Mouse (Mus musculus): ENCODE measurements around the gene Krba1. TPM values are rescaled to one million over a fixed set of nuclear protein-coding genes. Genes with fewer than 3 reads are reported as not detected.

Krba1 gene
- polyA plus RNA-seq, 1 experiment from 2014 or later: 27.8 TPM

DNA sequence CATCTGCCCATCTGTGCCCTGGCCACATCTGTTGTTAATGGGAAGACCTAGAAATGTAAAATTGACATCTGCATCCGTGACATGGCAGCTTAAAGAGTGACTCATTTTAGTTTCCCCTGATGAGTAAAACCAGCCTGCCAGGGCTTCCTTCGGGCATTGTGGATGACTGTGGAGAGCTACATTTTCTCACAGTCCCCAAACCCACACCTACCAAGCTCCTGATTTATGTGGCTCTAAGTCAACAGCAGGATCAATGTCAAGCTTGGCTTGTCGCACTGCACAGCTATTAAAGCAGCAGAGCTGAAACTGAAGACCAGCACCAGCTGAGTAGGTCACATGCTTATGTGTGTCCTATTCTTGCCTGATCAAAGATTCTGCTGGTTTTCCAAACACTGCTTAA lies 15.2 kb downstream of the Krba1 start:
- WGBS: 80% methylated on average over 3 of the region's 3 CpGs
- H3K27ac ChIP-seq (replicated peaks): no peak overlapping the region
- H3K4me3 ChIP-seq: no peak overlapping the region
- ATAC-seq (ENCODE audit: low FRiP score, low read depth): no peak
- no peaks in the 10 kb centered on the region for H3K9me3 ChIP-seq
- no peak overlapping the region for H3K4me2 ChIP-seq (replicated peaks)
- H3K27me3 ChIP-seq: no peaks in the 10 kb centered on the region
- H3K9ac ChIP-seq (replicated peaks): no peak overlapping the region
- peaks cover 99% of the 10 kb centered on the region for H3K36me3 ChIP-seq
- H3K4me1 ChIP-seq: no peaks in the 10 kb centered on the region

DNA sequence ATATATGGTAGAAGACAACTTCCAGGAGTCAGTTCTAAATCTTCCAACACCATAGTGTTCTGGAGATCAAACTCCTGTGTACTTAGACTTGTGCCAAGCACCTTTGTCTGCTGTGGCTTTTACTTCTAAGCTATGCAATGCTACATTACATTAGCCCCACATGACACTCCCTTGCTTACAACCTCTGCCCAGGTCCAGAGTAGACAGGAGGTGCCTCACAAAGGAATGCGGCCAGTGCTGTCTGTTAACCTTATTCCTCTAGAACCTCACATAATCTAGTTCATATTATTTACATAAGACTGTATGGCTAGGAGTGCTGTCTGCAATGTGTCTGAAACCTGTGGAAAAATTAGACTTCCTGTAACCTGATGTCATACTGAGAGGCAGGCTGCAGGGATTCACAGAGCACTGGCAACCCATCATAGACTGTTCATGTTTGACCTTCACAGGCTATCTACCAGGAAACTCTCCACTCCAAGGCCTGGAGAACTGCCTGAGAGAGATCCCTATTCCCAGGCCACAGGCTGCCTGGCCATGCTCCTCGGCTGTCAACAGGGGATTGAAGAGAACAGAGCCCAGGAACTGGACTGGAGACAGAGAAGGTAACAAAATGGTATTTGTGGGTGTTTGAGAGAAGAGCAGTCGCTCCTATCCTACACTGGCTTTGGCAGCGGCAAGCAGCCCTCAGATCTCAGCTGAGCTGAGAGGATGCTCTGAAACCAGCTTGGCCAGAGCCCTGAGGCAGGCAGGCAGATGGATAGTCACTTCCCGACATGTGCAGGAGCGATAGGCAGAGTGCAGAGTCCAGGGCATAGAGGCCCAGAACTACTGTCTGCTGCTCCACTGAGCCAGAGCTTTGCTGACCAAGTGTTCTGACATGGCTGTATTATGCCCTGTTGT lies 16.1 kb downstream of the Krba1 start:
- Histone ChIP-seq H3K27ac (replicated peaks) (no peak overlapping the region), H3K4me1 (no peaks in the 10 kb centered on the region), H3K9me3 (no peaks in the 10 kb centered on the region), H3K36me3 (peaks cover 100% of the 10 kb centered on the region), H3K4me2 (replicated peaks) (no peak overlapping the region), H3K9ac (replicated peaks) (no peak overlapping the region), H3K27me3 (no peaks in the 10 kb centered on the region), H3K4me3 (no peak overlapping the region)
- no peak for ATAC-seq (ENCODE audit: low FRiP score, low read depth)
- 90% methylated on average over 6 of the region's 6 CpGs for WGBS

DNA sequence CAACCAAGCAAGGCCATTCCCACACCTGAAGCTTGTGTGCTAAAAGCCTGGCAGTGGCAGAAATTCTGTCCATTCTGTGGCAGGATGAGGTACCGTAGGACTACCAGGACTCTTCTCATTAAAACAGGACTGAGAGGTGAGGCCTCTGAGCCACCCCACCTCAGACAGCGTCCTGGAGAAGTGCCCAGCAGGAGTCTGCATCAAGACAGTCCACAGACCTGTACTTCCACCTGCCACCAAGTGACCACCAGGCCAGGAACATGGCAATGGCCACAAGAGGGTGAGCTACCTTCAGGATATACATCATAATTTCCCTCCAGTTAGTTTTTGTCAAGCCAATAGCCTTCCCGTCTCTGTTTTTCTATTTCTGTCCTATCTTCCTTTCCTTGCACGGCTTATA lies 16.8 kb downstream of the Krba1 start:
- no peaks in the 10 kb centered on the region for H3K9me3 ChIP-seq
- 94% methylated on average over 4 of the region's 4 CpGs for WGBS

DNA sequence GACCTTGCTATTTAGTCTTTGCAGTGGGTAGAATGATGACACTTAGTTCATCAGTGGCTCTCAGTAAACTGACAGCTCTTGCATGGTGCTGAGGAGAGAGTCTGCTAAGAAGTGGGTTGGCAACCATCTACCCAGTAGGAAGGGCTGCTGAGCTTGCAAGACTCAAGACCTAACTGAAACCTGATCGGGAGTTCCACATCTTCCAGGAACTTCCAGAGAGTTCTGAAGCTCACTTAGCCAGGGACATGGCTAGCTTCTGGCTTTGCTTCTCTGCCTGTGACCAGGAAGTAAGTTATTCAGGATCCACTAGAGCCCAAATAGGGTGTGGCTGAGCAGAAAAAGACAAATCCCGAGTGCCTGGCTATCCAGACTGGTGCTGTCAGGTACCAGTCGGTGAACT lies 17.3 kb downstream of the Krba1 start:
- no peak overlapping the region for H3K4me2 ChIP-seq (replicated peaks)
- no peak overlapping the region for H3K4me3 ChIP-seq
- no peak overlapping the region for H3K9ac ChIP-seq (replicated peaks)
- no peak overlapping the region for H3K27ac ChIP-seq (replicated peaks)
- ATAC-seq (ENCODE audit: low FRiP score, low read depth): no peak
- WGBS: 83% methylated on average over 3 of the region's 3 CpGs
- H3K9me3 ChIP-seq: no peaks in the 10 kb centered on the region
- no peaks in the 10 kb centered on the region for H3K4me1 ChIP-seq
- H3K27me3 ChIP-seq: no peaks in the 10 kb centered on the region
- peaks cover 100% of the 10 kb centered on the region for H3K36me3 ChIP-seq

More for the DNA sequence above, 16.8 kb downstream of the Krba1 start:
- no peaks in the 10 kb centered on the region for H3K27me3 ChIP-seq
- H3K36me3 ChIP-seq: peaks cover 100% of the 10 kb centered on the region
- H3K27ac ChIP-seq (replicated peaks): no peak overlapping the region
- no peak overlapping the region for H3K4me2 ChIP-seq (replicated peaks)
- no peak for ATAC-seq (ENCODE audit: low FRiP score, low read depth)
- H3K4me1 ChIP-seq: no peaks in the 10 kb centered on the region
- no peak overlapping the region for H3K9ac ChIP-seq (replicated peaks)
- H3K4me3 ChIP-seq: no peak overlapping the region

DNA sequence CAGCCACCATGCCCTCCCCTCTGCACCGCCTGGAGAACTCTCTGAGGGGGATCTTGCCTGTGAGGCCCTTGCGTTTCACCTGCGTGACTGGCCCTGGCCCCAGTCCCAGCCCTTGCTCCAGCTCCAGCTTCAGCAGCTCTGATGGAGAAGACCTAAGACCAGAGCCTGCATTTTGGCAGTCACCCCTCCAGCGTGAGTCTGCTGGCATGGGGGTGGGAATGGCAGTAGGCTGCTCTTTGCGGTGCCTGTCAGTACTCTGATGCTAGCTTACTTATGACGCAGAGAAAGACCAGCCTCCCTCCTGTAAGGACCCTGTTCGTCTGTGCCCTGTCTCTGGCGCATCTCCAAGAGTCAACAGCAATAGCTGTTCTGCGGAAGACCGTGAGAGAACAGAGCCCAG lies 17.7 kb downstream of the Krba1 start:
- Histone ChIP-seq H3K4me1 (no peaks in the 10 kb centered on the region), H3K27me3 (no peaks in the 10 kb centered on the region), H3K27ac (replicated peaks) (no peak overlapping the region), H3K4me2 (replicated peaks) (no peak overlapping the region), H3K4me3 (no peak overlapping the region), H3K9ac (replicated peaks) (no peak overlapping the region), H3K36me3 (peaks cover 98% of the 10 kb centered on the region), H3K9me3 (no peaks in the 10 kb centered on the region)
- 92% methylated on average over 10 of the region's 10 CpGs for WGBS
- no peak for ATAC-seq (ENCODE audit: low FRiP score, low read depth)

DNA sequence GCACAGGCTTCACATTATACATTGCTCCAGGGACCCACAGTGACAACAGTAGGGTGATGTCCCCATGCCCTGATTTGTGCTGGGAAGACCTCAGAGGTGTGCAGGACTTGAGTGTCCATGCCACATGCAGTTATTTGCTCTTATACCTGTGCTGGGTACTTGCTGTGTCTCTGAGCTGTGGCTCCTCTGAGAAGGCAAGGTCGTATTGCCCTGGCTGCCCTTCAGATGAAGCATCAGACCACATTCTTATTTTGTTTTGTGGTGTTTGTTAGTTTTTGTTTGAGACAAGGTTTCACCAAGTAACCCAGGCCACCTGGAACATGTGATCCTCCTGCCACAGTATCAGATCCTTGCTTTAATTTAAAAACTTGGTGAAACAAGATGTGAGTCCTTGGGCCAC lies 19.5 kb downstream of the Krba1 start:
- Histone ChIP-seq H3K4me3 (no peak overlapping the region), H3K9ac (replicated peaks) (no peak overlapping the region), H3K27ac (replicated peaks) (no peak overlapping the region), H3K4me1 (no peaks in the 10 kb centered on the region), H3K4me2 (replicated peaks) (no peak overlapping the region), H3K9me3 (no peaks in the 10 kb centered on the region), H3K27me3 (no peaks in the 10 kb centered on the region), H3K36me3 (peaks cover 89% of the 10 kb centered on the region)
- 80% methylated on average over 1 of the region's 1 CpGs for WGBS
- ATAC-seq (ENCODE audit: low FRiP score, low read depth): no peak

DNA sequence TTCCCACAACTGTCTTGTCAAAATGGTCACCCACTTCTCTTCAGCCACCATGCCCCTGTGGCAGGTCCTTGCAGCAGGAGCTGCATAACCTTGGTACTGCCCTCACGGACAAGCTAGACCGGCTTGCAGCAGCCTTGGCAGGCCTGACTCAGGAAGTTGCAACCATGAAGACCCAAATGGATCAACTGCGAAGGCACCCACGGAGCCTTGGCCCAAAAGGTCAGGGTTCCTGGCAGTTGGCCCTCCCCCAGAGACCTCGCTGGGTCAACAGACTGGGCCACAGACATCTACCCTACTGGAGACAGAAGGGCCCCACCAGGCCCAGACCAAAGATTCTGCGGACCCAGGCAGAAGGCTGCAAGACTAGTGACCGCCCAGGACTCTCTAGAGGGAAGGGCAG lies 20.2 kb downstream of the Krba1 start:
- ATAC-seq (ENCODE audit: low FRiP score, low read depth): no peak
- no peak overlapping the region for H3K27ac ChIP-seq (replicated peaks)
- H3K27me3 ChIP-seq: no peaks in the 10 kb centered on the region
- no peak overlapping the region for H3K9ac ChIP-seq (replicated peaks)
- no peak overlapping the region for H3K4me3 ChIP-seq
- H3K4me1 ChIP-seq: no peaks in the 10 kb centered on the region
- no peaks in the 10 kb centered on the region for H3K9me3 ChIP-seq
- WGBS: 97% methylated on average over 7 of the region's 7 CpGs
- peaks cover 81% of the 10 kb centered on the region for H3K36me3 ChIP-seq
- no peak overlapping the region for H3K4me2 ChIP-seq (replicated peaks)

DNA sequence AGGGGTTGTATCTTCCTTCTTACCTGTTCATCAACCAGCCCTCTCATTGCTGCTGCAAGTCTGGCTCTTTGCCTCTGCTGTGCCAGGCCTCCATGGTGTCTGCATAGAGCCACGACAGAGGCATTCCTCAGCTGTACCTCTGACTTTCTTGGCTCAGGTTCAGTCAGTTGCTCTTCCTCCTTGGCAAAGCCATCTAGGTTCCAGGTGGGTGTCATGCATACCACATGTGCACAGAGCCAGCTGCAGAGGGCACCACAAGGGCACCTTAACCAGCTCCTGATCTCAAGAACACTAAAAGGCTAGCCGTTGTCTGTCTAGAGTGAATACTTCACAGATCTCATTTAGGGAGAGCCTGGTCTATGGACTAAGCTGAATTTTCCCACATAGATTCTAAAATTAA lies 21.1 kb downstream of the Krba1 start:
- Histone ChIP-seq H3K4me2 (replicated peaks) (no peak overlapping the region), H3K36me3 (peaks cover 73% of the 10 kb centered on the region), H3K9ac (replicated peaks) (no peak overlapping the region), H3K4me3 (no peak overlapping the region), H3K4me1 (0 out of 2 replicates have a peak, but pooled peaks cover 5% of the 10 kb centered on the region), H3K9me3 (no peaks in the 10 kb centered on the region), H3K27ac (replicated peaks) (no peak overlapping the region), H3K27me3 (no peaks in the 10 kb centered on the region)
- 93% methylated on average over 2 of the region's 2 CpGs for WGBS
- no peak for ATAC-seq (ENCODE audit: low FRiP score, low read depth)

DNA sequence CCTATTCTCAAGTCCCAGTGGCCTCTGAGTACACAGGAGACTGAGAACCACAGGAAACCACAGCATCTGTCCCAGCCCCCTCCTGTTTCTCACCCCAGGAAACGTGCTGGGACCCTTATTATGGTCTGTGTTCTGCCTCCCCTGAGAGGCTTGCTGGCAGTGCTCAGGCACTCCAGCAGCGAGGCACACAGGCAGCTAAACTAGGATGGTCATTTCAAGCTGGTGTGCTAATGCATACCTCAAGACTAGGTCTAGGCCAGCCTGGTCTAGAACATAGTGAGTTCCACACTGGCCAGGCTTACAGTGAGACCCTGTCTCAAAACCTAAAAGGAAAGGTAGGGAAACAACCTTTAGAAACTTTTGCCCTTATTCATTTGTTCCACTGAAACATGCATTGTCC lies 25.3 kb downstream of the Krba1 start:
- H3K27ac ChIP-seq (replicated peaks): no peak overlapping the region
- no peak overlapping the region for H3K4me3 ChIP-seq
- 0 out of 2 replicates have a peak overlapping the region, but pooled peaks have one; percentile 21 for H3K9ac ChIP-seq (replicated peaks)
- no peak overlapping the region for H3K4me2 ChIP-seq (replicated peaks)
- no peaks in the 10 kb centered on the region for H3K27me3 ChIP-seq
- no peak for ATAC-seq (ENCODE audit: low FRiP score, low read depth)
- WGBS: 16% methylated on average over 2 of the region's 2 CpGs
- H3K4me1 ChIP-seq: 0 out of 2 replicates have a peak, but pooled peaks cover 5% of the 10 kb centered on the region
- peaks cover 31% of the 10 kb centered on the region for H3K36me3 ChIP-seq
- no peaks in the 10 kb centered on the region for H3K9me3 ChIP-seq

DNA sequence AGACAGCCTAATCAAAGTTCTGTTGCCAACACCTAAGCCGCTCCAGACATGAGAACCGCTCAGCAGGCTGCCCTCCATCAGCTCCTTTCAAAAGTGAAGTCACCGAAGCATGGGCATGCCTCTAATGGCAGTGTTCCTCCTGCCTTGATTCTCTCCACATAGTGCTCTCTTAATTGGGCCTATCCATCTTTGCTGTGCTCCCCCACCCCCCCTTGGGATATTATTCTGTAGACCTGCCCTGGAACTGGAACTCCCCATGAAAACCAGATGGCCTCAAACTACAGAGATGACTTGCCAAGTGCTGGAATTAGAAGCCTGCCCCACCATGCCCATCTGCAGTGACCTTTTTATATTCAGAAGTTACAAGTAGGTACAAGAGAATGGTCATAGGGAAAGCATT lies 27.9 kb downstream of the Krba1 start:
- H3K27ac ChIP-seq (replicated peaks): no peak overlapping the region
- ATAC-seq (ENCODE audit: low FRiP score, low read depth): no peak
- no peak overlapping the region for H3K4me2 ChIP-seq (replicated peaks)
- H3K36me3 ChIP-seq: peaks cover 6% of the 10 kb centered on the region
- WGBS: 83% methylated on average over 3 of the region's 3 CpGs
- H3K9me3 ChIP-seq: no peaks in the 10 kb centered on the region
- H3K4me3 ChIP-seq: no peak overlapping the region
- no peak overlapping the region for H3K9ac ChIP-seq (replicated peaks)
- no peaks in the 10 kb centered on the region for H3K27me3 ChIP-seq
- 0 out of 2 replicates have a peak, but pooled peaks cover 5% of the 10 kb centered on the region for H3K4me1 ChIP-seq

DNA sequence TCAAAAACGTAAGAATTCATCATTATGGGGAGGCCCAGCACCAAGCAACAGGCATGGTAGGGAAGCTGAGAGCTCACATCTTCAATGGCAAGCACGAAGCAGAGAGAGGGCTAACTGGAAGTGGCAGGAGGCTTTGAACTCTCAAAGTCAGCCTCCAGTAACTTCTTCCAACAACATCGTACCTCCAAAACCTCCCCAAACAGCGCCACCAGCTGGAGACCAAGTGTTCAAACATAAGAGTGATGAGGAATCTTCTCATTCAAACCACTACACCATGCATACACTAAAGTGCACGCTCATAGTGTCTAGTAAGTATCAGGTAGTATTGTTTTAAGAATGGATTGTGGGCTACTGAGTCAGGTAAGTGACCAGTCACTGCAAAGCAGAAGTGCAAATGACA lies 28.7 kb downstream of the Krba1 start:
- H3K27me3 ChIP-seq: no peaks in the 10 kb centered on the region
- no peaks in the 10 kb centered on the region for H3K9me3 ChIP-seq
- H3K27ac ChIP-seq (replicated peaks): no peak overlapping the region
- no peak overlapping the region for H3K9ac ChIP-seq (replicated peaks)
- H3K36me3 ChIP-seq: no peaks in the 10 kb centered on the region
- 0 out of 2 replicates have a peak, but pooled peaks cover 5% of the 10 kb centered on the region for H3K4me1 ChIP-seq
- no peak for ATAC-seq (ENCODE audit: low FRiP score, low read depth)
- no peak overlapping the region for H3K4me2 ChIP-seq (replicated peaks)
- no peak overlapping the region for H3K4me3 ChIP-seq
- 75% methylated on average over 5 of the region's 5 CpGs for WGBS

DNA sequence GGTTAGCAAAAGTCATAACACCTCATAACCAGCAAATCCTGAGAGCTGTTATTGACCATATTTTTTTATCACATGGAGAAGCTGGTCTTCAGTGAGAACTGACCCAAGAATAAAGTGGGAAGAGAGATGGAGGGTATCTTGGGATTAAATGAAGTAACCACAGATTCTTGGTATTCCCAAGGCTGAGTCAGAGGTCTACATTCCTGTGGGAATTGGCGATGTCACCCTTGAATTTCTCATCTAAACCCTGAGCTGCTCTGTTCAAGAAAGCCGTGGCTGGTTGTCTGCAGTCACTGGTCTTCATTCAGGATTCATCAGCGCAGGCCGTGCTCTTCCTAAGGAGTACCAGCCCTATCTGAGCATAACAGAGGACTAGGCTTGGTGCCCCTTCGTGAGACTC lies 31.6 kb downstream of the Krba1 start:
- H3K4me2 ChIP-seq (replicated peaks): no peak overlapping the region
- no peak overlapping the region for H3K27ac ChIP-seq (replicated peaks)
- no peaks in the 10 kb centered on the region for H3K4me1 ChIP-seq
- ATAC-seq (ENCODE audit: low FRiP score, low read depth): no peak
- H3K27me3 ChIP-seq: no peaks in the 10 kb centered on the region
- no peak overlapping the region for H3K9ac ChIP-seq (replicated peaks)
- no peaks in the 10 kb centered on the region for H3K9me3 ChIP-seq
- H3K36me3 ChIP-seq: no peaks in the 10 kb centered on the region
- 73% methylated on average over 5 of the region's 5 CpGs for WGBS
- no peak overlapping the region for H3K4me3 ChIP-seq

Measured in midbrain, embryonic 12.5 days (tissue).